Mouse (Mus musculus): ENCODE data around the gene Ctnna3. TPM values are rescaled to one million over a fixed set of nuclear protein-coding genes. Genes with fewer than 3 reads are reported as not detected.

Gene Ctnna3
- total and polyA plus RNA-seq, 3 experiments, result not detected

- Histone ChIP-seq H3K27ac (ENCODE audit: control insufficient read depth, low read depth, low read length) (no peak overlapping the region), H3K4me3 (ENCODE audit: control insufficient read depth in 1 of 2, insufficient read depth in 1 of 2, low read depth in 2 of 2, low read length in 2 of 2) (no peak overlapping the region), H3K27me3 (ENCODE audit: control insufficient read depth in 1 of 2, insufficient read depth in 2 of 2, low read length in 2 of 2) (no peaks in the 10 kb centered on the region), H3K4me1 (ENCODE audit: control insufficient read depth in 1 of 2, insufficient read depth in 2 of 2, low read length in 2 of 2) (no peaks in the 10 kb centered on the region), H3K36me3 (ENCODE audit: control insufficient read depth in 1 of 2, insufficient read depth in 2 of 2, low read length in 2 of 2) (no peaks in the 10 kb centered on the region), H3K9ac (ENCODE audit: control insufficient read depth, low read depth, low read length, poor library complexity, severe bottlenecking) (no peak overlapping the region), H3K9me3 (replicated peaks; ENCODE audit: insufficient read depth, low read length) (no peaks in the 10 kb centered on the region), H3K79me2 (ENCODE audit: control insufficient read depth, insufficient read depth, low read length, poor library complexity) (no peaks in the 10 kb centered on the region)
- no peak for DNase-seq (ENCODE audit: low read depth, low spot score)
- TF ChIP-seq NRF1 (IDR thresholded peaks at IDR 0.05; ENCODE audit: insufficient read depth, low read depth, low read length, poor library complexity, severe bottlenecking), result no peak
- no peak for TF ChIP-seq KAT2A (conservative IDR thresholded peaks at IDR 0.05; ENCODE audit: low read depth, low read length)
- no peak for TF ChIP-seq ZNF384 (IDR thresholded peaks at IDR 0.05; ENCODE audit: low read depth, low read length)
- TF ChIP-seq RCOR1 (IDR thresholded peaks at IDR 0.05; ENCODE audit: low read depth, low read length), result no peak
- TF ChIP-seq BHLHE40 (IDR thresholded peaks at IDR 0.05; ENCODE audit: borderline replicate concordance, low read depth, low read length), result no peak
- no peak for TF ChIP-seq TCF12 (IDR thresholded peaks at IDR 0.05; ENCODE audit: low read depth, low read length)
- TF ChIP-seq SIN3A (IDR thresholded peaks at IDR 0.05; ENCODE audit: low read length), result no peak
- no peak for TF ChIP-seq MAZ (IDR thresholded peaks at IDR 0.05; ENCODE audit: low read depth, low read length)
These were observed 1441.0 kb downstream of the Ctnna3 start for GRCm38 (mm10) chr10:64870888-64871287.

- no peak for TF ChIP-seq UBTF (IDR thresholded peaks at IDR 0.05; ENCODE audit: borderline replicate concordance, insufficient read depth, low read depth, low read length)
- TF ChIP-seq EP300 (IDR thresholded peaks at IDR 0.05; ENCODE audit: low read depth in 1 of 2, low read length in 2 of 2), result no peak
- TF ChIP-seq TAL1 (IDR thresholded peaks at IDR 0.05; ENCODE audit: low read length), result no peak
- no peak for TF ChIP-seq JUND (IDR thresholded peaks at IDR 0.05; ENCODE audit: low read depth, low read length)
- no peak for TF ChIP-seq TBP (IDR thresholded peaks at IDR 0.05; ENCODE audit: low read depth, low read length)
- TF ChIP-seq ZNF384 (IDR thresholded peaks at IDR 0.05; ENCODE audit: low read depth, low read length), result no peak
- no peak for TF ChIP-seq TCF12 (IDR thresholded peaks at IDR 0.05; ENCODE audit: low read depth, low read length)
- TF ChIP-seq MYB (IDR thresholded peaks at IDR 0.05; ENCODE audit: low read depth, low read length), result no peak
- TF ChIP-seq MAZ (IDR thresholded peaks at IDR 0.05; ENCODE audit: low read depth, low read length), result no peak
- TF ChIP-seq MAFK (IDR thresholded peaks at IDR 0.05; ENCODE audit: borderline replicate concordance, low read depth, low read length), result no peak
- no peak for TF ChIP-seq USF2 (IDR thresholded peaks at IDR 0.05; ENCODE audit: borderline replicate concordance in 1 of 2, insufficient read depth in 1 of 2, low read depth in 1 of 2, low read length in 2 of 2)
- Histone ChIP-seq H3K27ac (ENCODE audit: control insufficient read depth, low read depth, low read length) (no peak overlapping the region), H3K36me3 (ENCODE audit: control insufficient read depth in 1 of 2, insufficient read depth in 2 of 2, low read length in 2 of 2) (no peaks in the 10 kb centered on the region), H3K27me3 (ENCODE audit: control insufficient read depth in 1 of 2, insufficient read depth in 2 of 2, low read length in 2 of 2) (no peaks in the 10 kb centered on the region), H3K4me1 (ENCODE audit: control insufficient read depth in 1 of 2, insufficient read depth in 2 of 2, low read length in 2 of 2) (no peaks in the 10 kb centered on the region), H3K79me2 (ENCODE audit: control insufficient read depth, insufficient read depth, low read length, poor library complexity) (no peaks in the 10 kb centered on the region), H3K9me3 (replicated peaks; ENCODE audit: insufficient read depth, low read length) (no peaks in the 10 kb centered on the region), H3K9ac (ENCODE audit: control insufficient read depth, low read depth, low read length, poor library complexity, severe bottlenecking) (no peak overlapping the region), H3K4me3 (ENCODE audit: control insufficient read depth in 1 of 2, insufficient read depth in 1 of 2, low read depth in 2 of 2, low read length in 2 of 2) (no peak overlapping the region)
- DNase-seq (ENCODE audit: low read depth, low spot score), result no peak
These were observed 1446.6 kb downstream of the Ctnna3 start for GRCm38 (mm10) chr10:64876506-64876905.
